Mouse (Mus musculus) megakaryocyte, embryonic 14.5 days (primary cell): ENCODE measurements around the gene Hmg20a.

Experiments used
- FLI1 ChIP-seq: IDR thresholded peaks from 2 replicates; pipeline ENCODE4 v1.6.1; 2012; ENCODE audit warnings: low read length, inconsistent platforms, mixed read lengths
- GATA1 ChIP-seq: IDR thresholded peaks from 3 replicates; pipeline ENCODE4 v1.6.1; 2012; ENCODE audit warnings: mixed read lengths, low read length, inconsistent platforms, borderline replicate concordance

- TF ChIP-seq GATA1 (no peak), FLI1 (no peak)
These were observed 3.6 kb downstream of the Hmg20a start for GRCm38 (mm10) chr9:56421991-56422390.
